ENCODE assay signal across 8 mouse cellular contexts in the genomic region with DNA sequence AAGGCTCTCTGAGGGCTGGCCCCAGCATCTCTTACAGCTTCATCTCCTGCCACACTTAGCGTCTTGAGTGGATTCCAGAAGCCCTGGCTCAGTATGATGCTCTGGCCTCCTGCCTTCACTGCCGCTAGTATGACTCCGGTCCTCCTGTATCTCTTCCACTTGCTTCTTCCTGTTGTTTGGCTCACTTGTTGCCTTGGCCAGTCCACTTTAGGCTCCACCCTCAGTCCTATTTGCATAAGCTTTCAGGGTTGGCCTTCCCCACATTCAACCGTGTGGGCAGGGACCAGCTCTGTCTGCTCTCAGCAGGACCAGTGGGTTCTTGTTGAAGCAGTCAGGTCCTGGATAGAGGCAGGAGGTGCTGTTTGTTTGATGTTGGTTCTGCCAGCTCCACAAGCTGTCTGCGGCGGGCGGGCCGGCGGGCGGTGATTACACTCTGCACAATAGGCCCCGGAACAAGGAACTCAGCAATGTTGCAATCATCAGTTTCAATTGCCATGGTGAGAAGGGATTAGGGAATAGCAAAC.
DNase-seq lines count a peak whose midpoint lies in the region; ATAC-seq and TF ChIP-seq lines count a peak whose summit lies in the region.

No protein-coding gene starts in this region.

- whole genome bisulfite sequencing in embryonic facial prominence, embryonic 12.5 days, result 2% methylated on average over 11 of the region's 11 CpGs
- WGBS in heart, embryonic 12.5 days, result 1% methylated on average over 11 of the region's 11 CpGs
- 2% methylated on average over 11 of the region's 11 CpGs for WGBS in kidney, embryonic 14.5 days
- 9% methylated on average over 11 of the region's 11 CpGs for whole genome bisulfite sequencing in liver, postnatal 0 days (ENCODE audit: insufficient replicate concordance)

- peak; percentile 65 for ATAC-seq in embryonic facial prominence, embryonic 12.5 days (ENCODE audit: insufficient number of reproducible peaks, insufficient read depth, low FRiP score, low TSS enrichment)
- ATAC-seq in heart, embryonic 12.5 days (ENCODE audit: insufficient number of reproducible peaks, low FRiP score), result peak; percentile 84
- ATAC-seq in kidney, embryonic 14.5 days (ENCODE audit: low FRiP score, low TSS enrichment), result peak; percentile 91
- ATAC-seq in liver, postnatal 0 days, result peak; percentile 67
- ATAC-seq in neutrophil, adult 5-6 weeks (ENCODE audit: extremely low read depth, insufficient number of reproducible peaks, low FRiP score, poor library complexity, severe bottlenecking), result 0 out of 2 replicates have a peak, but pooled peaks have one; percentile 9
- ATAC-seq in megakaryocyte-erythroid progenitor cell, adult 5-6 weeks (replicated peaks; ENCODE audit: low FRiP score, low TSS enrichment, poor library complexity, severe bottlenecking), result no peak

- no peak overlapping the region for H3K27ac ChIP-seq in embryonic facial prominence, embryonic 12.5 days
- H3K27ac ChIP-seq in heart, embryonic 12.5 days (ENCODE audit: poor library complexity, severe bottlenecking), result no peak overlapping the region
- no peak overlapping the region for H3K27ac ChIP-seq in kidney, embryonic 14.5 days (ENCODE audit: low read depth, low read length)
- no peak overlapping the region for H3K27ac ChIP-seq in liver, postnatal 0 days (ENCODE audit: low read depth)

- TF ChIP-seq EP300 in liver, postnatal 0 days (IDR thresholded peaks at IDR 0.05; ENCODE audit: low read depth), result no peak

- peak; percentile 11 to 21 for DNase-seq in frontal cortex, postnatal 36 days (ENCODE audit: low spot score in 2 of 2)
- no peak for DNase-seq in frontal cortex, postnatal 14 days (ENCODE audit: low spot score in 2 of 2)
- peak; percentile 35 for DNase-seq in liver, postnatal 0 days

- no peaks in the 10 kb centered on the region for H3K36me3 ChIP-seq in embryonic facial prominence, embryonic 12.5 days
- H3K36me3 ChIP-seq in heart, embryonic 12.5 days, result no peaks in the 10 kb centered on the region
- no peaks in the 10 kb centered on the region for H3K36me3 ChIP-seq in kidney, embryonic 14.5 days (ENCODE audit: control insufficient read depth, insufficient read depth, low read length)
- H3K36me3 ChIP-seq in liver, postnatal 0 days (replicated peaks; ENCODE audit: insufficient read depth, low read length), result no peaks in the 10 kb centered on the region

- H3K4me1 ChIP-seq in embryonic facial prominence, embryonic 12.5 days, result peaks cover 23% of the 10 kb centered on the region; the same call in 1 of the 2 replicates
- H3K4me1 ChIP-seq in heart, embryonic 12.5 days (replicated peaks), result peaks cover 10% of the 10 kb centered on the region
- 0 out of 2 replicates have a peak, but pooled peaks cover 6% of the 10 kb centered on the region for H3K4me1 ChIP-seq in kidney, embryonic 14.5 days (ENCODE audit: control insufficient read depth, insufficient read depth, low read length)
- no peaks in the 10 kb centered on the region for H3K4me1 ChIP-seq in liver, postnatal 0 days (ENCODE audit: insufficient read depth)

- H3K4me3 ChIP-seq in embryonic facial prominence, embryonic 12.5 days, result no peak overlapping the region
- peak overlapping the region; percentile 25 for H3K4me3 ChIP-seq in heart, embryonic 12.5 days
- peak overlapping the region; percentile 13; the same call in 1 of the 2 replicates for H3K4me3 ChIP-seq in kidney, embryonic 14.5 days (ENCODE audit: low read length)
- H3K4me3 ChIP-seq in liver, postnatal 0 days (ENCODE audit: low read depth, low read length), result no peak overlapping the region

- peak overlapping the region; percentile 24 for H3K4me2 ChIP-seq in embryonic facial prominence, embryonic 12.5 days (replicated peaks)
- H3K4me2 ChIP-seq in heart, embryonic 12.5 days, result peak overlapping the region; percentile 63
- peak overlapping the region; percentile 31; the same call in 1 of the 2 replicates for H3K4me2 ChIP-seq in kidney, embryonic 14.5 days (replicated peaks; ENCODE audit: low read depth, low read length)
- H3K4me2 ChIP-seq in liver, postnatal 0 days (ENCODE audit: low read depth, low read length), result peak overlapping the region; percentile 23; the same call in 1 of the 2 replicates

- H3K9me3 ChIP-seq in embryonic facial prominence, embryonic 12.5 days, result no peaks in the 10 kb centered on the region
- no peaks in the 10 kb centered on the region for H3K9me3 ChIP-seq in heart, embryonic 12.5 days (replicated peaks)
- H3K9me3 ChIP-seq in kidney, embryonic 14.5 days (ENCODE audit: control insufficient read depth, low read length), result no peaks in the 10 kb centered on the region
- H3K9me3 ChIP-seq in liver, postnatal 0 days (ENCODE audit: low read length), result no peaks in the 10 kb centered on the region

- no peak for TF ChIP-seq CTCF in liver, postnatal 0 days (IDR thresholded peaks at IDR 0.05; ENCODE audit: low read depth)

- H3K27me3 ChIP-seq in embryonic facial prominence, embryonic 12.5 days, result peaks cover 4% of the 10 kb centered on the region; the same call in 1 of the 2 replicates
- H3K27me3 ChIP-seq in heart, embryonic 12.5 days (replicated peaks), result peaks cover 7% of the 10 kb centered on the region
- H3K27me3 ChIP-seq in kidney, embryonic 14.5 days (ENCODE audit: control insufficient read depth, insufficient read depth, low read length), result no peaks in the 10 kb centered on the region
- H3K27me3 ChIP-seq in liver, postnatal 0 days (ENCODE audit: insufficient read depth, low read length), result no peaks in the 10 kb centered on the region

- no peak overlapping the region for H3K9ac ChIP-seq in embryonic facial prominence, embryonic 12.5 days
- no peak overlapping the region for H3K9ac ChIP-seq in heart, embryonic 12.5 days
- H3K9ac ChIP-seq in kidney, embryonic 14.5 days (ENCODE audit: low read depth, low read length), result no peak overlapping the region
- H3K9ac ChIP-seq in liver, postnatal 0 days (replicated peaks), result no peak overlapping the region

Comparison
In these comparisons a context has a peak if more than half of its experiments do, and no peak if none do; other contexts are left out.
1. DNase-seq: peak in frontal cortex, postnatal 36 days (2 of 2) and liver, postnatal 0 days (single experiment); none in frontal cortex, postnatal 14 days (0 of 2).
2. H3K4me3 ChIP-seq: peak in heart, embryonic 12.5 days (single experiment) and kidney, embryonic 14.5 days (single experiment); none in embryonic facial prominence, embryonic 12.5 days (single experiment) and liver, postnatal 0 days (single experiment).
3. Peak in every context shown above with its lines, with median percentiles within 50 percentile points of each other: H3K4me2 ChIP-seq.